Mouse (Mus musculus): ENCODE measurements around the gene Itgad.
"Not testable (repeated sequence)": the region's sequence is repeated elsewhere in the genome, so short reads cannot be mapped to it uniquely, and the experiment has no call there.

The Itgad gene

DNA sequence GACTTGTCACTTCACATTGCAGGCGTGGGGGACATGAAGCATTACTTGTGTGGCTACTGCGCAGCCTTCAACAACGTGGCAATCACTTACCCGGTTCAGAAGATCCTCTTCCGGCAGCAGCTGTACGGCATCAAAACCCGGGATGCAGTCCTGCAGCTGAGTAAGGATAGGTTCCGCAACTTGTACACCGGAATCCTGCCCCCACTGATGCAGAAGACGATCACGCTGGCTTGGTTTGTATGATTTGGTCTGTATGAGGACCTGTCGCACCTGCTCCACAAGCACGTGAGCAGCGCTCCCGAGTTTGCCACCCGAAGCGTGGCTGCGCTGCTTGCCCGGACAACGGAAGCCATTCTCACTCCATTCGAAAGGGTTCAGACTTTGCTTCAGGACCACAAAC, at the start of gene Itgad:
Gene Itgad, plus strand, starts transcription at position 301 of the 400 bp plus-strand sequence.
- in situ Hi-C loops (cut with MboI, MseI), result no loop called here

DNA sequence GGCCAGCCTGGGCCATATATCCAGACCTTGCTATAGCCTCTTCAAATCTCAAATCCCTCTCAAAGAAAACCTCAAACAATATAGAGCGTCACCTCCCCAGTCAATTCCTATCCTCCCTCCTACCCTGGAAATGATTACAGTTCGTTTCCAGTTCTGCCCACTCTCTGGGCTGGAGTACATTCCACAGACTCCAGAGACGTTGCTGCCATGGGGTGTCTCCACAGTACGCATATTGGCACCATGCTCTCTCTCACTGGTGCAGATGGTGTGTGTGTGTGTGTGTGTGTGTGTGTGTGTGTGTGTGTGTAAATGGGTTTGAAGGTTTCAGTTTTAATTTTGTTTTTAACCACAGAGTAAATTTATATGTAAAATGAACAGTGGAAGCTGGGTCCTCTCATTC, 48.9 kb upstream of the Itgad start:
- in situ Hi-C loops (cut with MboI, MseI), result no loop called here

DNA sequence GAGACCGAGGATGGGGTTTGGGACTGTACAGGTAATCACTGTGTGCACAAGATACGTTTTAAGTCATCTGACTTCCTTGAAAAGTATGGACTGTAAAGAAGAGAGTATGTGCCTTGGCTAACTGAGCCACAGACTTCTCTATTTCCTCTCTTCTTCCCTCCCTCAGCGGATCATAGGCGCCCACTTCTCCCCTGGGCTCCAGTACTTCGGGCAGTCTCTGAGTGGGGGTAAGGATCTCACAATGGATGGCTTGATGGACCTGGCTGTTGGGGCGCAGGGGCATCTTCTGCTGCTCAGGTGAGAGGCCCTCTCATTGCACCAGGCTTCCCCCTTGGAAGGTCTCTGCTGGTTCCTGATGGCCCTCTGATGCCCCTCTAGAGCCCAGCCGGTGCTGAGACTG, 46.7 kb upstream of the Itgad start:
- in situ Hi-C loops (cut with MboI, MseI), result no loop called here

DNA sequence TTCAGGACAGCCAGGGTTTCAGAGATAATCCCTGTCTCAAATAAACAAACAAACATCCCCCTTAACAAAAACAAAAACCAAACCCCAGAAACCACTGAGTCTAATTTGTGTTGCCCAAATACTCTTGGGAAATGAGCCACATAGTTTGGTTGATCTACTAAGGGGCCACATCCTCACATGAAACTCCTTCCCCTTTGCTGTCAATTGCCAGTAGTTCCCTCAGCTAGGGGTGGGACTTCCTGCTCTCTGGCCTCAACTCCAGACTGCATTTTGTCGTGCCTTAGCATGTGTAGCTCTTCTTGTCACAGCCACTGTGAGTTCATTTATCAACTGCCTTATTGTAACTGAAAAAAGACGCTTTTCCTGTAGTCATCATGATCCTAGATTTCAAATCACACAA, 43.9 kb upstream of the Itgad start:
- in situ Hi-C loops (cut with MboI, MseI), result no loop called here

DNA sequence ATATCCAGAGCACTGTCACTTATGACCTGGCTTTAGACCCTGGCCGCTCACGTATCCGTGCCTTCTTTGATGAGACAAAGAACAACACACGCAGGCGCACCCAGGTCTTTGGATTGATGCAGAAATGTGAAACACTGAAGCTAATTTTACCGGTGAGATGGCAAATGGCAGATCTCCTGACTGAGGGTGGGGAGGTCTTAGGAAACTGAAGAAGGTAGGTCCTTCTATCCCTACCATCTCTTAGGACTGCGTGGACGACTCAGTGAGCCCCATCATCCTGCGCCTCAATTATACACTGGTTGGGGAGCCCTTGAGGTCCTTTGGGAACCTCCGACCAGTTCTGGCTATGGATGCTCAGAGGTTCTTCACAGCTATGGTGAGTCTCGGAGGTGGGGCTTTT, 42.0 kb upstream of the Itgad start:
- in situ Hi-C loops (cut with MboI, MseI), result no loop called here

DNA sequence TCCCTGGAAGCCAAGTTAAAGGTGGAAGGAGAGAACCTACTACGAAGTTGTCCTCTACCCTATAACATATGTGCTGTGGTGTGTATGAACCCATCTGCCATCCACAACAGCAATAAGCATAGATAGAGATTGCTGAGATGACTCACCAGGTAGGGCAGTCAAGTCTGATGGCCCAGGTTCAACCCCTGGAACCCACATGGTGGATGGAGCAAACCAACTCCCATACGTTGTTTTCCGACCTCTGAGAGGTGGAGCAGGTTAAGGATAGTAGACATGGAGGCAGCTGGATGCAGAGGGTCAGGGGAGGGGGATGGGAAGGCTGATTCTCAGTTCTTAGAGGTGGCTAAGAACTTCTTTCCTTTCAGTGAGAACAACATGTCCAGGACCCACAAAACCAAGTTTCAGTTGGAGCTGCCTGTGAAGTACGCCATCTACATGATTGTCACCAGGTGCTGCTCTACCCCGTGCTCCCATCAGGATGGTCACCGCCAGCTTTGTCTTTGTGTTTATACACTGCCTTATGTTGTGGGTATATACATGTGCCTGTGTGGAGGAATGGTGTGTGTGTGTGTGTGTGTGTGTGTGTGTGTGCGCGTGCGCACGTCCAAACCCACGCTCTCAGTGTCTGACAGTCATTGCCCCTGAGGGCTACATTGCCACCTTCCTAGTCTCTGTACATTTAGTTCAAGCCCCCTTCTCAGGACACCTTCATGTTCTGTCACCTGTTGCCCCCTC, 39.6 kb upstream of the Itgad start:
- in situ Hi-C loops (cut with MboI, MseI), result no loop called here

DNA sequence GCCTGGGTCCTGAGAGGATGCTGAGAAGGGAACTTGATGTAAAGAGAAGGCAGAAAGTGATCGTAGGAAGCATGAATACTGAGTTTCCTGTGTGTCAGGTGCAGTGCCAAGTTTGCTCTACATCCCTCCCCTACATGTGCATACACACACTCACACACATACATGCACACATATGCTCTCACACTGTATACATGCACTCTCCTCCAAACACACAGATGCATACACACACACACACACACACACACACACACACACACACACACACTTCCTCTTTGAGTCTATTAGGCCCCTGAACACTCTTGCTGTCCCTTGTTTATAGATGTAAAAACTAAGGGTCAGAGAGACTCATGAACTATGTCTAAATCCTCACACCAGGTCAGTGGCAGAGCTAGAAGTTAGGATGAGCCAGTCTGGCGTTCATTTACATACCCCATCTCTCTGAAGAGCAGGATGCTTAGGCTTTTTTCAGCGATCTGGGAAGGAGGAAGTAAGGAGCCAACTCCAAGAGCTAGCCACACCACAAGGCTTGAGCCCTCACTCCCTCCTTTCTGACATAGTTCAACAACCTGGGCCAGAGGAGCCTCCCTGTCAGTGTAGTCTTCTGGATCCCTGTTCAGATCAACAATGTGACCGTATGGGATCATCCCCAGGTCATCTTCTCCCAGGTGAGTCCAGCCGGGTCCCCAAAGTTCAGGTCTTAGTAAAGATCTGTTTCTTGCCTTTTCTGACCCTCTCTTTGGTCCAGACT, 38.8 kb upstream of the Itgad start:
- in situ Hi-C loops (cut with MboI, MseI), result no loop called here

DNA sequence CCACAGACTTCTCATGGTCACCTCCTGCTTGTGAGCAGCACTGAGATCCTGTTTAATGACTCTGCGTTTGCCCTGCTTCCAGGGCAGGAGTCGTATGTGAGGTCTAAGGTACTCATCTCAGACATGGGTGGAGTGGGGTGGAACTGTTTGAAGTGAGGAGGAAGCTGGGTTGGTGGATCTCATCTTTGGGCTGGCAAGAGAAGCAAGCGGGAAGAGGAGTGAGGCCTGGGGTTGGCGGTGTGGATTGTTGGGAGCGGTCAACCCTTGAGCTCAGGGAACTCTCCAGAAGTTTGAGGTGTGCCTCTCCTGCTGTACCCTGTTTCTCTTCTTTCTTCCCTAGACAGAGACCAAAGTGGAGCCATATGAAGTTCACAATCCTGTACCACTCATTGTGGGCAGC, 37.8 kb upstream of the Itgad start:
- in situ Hi-C loops (cut with MboI, MseI), result no loop called here

DNA sequence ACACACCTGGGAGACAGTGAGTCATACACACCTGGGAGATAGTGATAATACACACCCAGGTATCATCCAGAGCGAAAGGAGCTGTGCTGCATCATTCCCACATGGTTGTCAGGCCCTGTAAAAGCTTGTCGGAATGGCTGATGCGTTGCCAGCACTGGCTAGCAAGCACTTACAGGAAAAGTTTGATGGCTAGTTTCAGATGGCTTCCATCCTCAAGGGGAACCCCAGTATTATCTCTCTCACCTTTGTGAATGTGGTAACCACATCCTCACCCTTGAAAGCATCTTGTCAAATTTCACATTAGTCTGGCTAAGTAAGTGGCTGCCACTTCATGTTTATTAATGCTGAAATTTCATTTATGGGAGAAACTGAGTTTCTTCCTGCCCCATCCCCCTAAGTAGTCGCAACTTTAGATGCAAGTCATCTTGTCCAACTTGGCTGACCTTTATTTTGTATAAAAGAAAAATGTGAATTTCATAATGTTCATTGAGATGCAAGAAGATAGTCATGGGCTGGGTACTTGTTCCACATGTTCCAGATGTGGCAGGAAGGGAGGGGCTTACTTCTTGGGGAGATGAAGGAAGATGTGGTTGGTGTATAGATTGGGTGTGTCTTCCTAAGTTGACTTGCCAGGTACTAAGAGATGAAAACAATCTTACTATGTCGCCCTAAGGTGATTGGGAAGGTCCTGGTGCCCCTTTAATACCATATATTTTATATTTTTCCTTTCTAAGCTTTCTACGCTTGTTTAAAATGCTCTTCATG, 34.3 kb upstream of the Itgad start:
- in situ Hi-C loops (cut with MboI, MseI), result no loop called here

DNA sequence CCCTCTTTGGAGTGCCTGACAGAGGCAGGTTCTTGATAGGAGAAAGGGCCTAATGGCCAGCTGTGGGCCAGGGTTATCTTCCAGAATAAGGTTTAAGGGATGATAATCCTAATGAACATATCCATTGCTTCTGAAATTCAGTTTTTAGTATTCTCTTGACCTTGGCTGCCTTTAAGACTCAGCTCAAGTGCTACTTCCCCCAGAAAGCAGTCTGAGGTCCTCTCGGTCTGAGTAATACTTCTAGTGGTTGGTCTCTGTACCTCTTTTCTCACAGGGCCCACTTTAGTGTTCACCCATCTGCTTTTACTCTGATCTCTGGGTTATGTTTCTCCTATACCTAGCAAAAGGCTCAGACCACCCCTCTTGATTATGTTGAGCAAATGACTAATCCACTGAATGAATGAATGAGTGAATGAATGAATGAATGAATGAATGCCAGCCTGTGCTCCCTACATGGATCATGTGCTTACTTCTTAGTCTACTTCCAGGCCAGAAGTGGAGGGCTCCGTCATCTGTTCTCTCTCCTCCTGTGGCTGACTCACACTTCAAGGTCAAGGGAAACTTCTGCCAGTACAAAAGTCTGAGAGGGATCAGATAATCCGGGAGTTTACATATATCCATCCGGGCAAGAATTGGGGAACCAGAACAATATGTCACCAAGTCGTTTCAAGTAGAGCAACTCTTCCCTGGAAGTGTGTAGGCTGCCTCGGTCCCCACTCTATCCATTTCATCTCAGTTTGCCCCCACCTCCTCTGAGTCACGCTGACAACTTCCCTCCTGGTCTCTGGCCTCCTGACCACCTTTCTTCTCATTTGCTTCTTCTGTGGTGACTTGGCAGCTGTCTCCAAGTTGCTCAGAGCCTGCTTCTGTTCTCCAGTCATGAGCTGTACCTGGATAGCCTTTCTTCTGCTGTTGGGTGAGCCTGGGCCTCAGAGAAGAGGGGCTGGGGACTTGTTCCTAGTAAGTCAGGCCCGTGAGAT, 25.1 kb upstream of the Itgad start, which contains the start of gene Itgax:
Gene Itgax, plus strand, starts transcription at position 807 of the 980 bp plus-strand sequence.
- in situ Hi-C loops (cut with MboI, MseI), result no loop called here

DNA sequence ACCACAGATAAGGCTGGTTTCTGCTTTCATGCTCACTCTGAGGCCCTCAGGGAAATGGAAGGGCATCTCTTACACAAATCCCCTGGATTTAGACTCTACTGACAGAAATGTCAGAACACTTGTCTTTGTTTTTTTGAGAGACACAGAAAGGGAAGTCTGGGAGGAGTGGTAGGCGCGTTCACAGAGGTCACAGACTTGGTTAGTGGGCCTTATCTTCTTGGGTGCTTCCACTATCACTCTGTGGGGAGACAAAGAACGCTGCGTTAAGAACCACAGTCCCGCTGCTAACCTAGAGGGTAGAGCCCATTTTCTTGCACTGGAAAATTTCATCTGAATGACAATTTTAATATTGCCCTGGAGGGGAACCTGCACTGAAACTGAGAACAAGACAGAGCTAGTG, 22.0 kb upstream of the Itgad start:
- in situ Hi-C loops (cut with MboI, MseI), result no loop called here

DNA sequence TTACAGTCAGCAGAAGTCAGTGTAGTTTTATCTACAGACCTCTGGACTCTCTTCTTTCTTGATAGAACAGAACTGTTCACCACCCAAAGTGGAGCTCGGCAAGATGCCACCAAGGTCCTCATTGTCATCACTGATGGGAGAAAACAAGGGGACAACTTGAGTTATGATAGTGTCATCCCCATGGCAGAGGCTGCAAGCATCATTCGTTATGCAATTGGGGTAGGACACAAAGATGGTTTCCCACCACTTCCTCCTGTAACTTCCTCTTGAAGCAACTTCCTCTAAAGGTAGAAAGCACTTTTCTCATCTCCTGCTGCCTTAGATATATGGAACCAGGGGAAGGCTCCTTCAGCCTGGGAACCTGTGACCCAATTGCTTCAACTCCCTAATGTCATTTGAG, 20.6 kb upstream of the Itgad start:
- in situ Hi-C loops (cut with MboI, MseI), result no loop called here

DNA sequence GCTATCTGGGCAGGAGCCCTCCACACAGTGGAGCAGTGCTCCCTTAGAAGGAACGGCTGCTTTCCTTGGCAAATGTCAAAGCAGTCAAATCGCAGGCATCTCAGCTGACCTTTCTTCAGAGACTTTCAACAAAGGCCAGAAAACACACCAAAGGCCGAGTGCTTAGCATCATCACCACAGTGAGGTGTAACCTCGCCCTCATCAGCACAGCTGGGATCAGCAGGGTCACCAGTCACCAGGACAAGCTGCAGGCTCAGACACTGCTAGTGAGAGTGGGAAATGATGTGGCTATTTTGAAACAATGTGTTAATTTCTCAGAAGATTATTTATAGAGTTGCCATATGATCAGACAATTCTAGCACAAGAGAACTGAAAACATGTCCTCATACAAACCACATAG, 17.2 kb upstream of the Itgad start:
- in situ Hi-C loops (cut with MboI, MseI), result no loop called here

DNA sequence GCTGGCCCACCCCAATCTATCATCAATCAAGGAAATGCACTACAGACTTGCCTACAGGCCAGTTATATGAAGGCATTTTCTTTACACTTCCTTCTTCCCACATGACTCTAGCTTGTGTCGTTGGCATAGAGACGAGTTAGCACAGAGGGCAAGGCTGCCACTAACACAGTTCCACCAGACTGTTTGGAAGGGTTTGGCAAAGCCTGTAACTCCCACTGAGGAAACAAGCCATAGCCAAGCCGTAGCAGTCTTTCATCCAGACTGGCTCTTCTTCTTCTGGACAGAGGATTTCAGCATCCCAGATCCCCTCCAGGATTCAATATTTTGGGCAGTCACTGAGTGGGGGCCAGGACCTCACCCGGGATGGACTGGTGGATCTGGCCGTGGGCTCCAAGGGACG, 14.6 kb upstream of the Itgad start:
- in situ Hi-C loops (cut with MboI, MseI), result no loop called here

DNA sequence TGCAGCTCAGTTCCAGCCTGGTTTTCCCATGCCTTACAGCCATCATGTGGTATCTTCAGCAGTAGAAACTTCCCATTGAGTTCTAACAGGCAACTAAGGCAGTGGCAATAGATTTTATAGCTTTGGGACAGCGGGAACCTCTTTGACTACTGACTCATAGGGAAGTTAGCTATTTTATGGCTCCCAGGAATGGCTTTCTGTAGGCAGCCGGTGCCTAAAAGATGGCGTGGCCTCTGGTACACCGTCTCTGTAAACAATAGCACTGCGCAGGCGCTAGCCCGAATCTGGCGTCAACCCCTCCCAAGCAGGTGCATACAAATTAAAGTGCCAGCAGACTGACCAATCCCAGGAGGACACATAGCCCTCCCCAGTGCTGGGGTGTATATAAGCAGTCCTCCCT, 3.2 kb upstream of the Itgad start:
- in situ Hi-C loops (cut with MboI, MseI), result no loop called here

DNA sequence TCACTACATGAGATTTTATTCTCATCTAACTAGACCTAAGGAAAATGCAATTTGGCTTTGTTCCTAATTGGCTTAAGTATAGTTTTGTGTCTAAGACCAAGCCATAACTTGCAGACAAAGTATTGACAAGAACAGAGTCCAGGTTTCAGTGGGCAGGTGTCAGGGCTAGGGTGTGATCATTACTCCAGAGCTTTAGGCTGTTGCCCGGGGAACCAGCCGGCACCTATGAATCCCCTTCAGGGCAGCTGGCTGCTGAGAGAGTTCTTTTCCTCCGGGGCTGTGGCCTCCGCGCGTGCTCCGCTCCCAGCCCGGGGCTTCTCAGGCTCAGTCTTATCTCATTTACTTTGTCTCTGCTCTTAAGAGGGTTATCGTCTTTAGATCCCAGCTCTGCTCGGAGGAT, 748 bp downstream of the Itgad start:
- in situ Hi-C loops (cut with MboI, MseI), result no loop called here

DNA sequence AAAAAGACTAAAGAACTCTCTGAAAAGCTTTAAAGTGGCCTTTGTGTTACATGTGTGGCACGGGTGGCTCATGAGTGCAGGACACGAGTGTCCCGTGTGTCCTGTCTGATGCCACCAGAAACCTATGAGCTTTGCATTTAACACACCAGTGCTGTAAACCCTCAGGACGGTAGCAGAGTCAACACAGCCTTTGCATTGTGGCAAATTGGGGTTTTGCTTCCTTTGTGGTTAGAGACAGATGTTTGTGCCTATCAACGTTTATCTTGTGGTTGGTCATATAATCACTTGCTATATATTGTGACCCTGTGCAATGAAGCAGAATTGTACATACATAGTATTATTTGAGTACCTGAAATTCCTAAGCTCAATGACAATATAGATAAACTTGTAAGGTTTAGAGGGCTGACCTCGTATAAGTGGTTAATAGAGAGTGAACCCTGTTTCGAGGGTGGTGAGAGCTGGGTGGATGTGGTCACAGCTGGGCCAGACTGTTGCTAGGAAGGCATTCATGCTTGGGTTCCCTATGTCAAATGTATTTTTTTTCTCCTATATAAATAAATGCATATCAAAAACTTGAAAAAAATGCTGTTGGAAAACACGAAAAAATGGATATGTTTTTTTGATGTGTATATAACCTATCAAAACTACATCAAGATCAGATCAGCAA, 4.6 kb downstream of the Itgad start:
- in situ Hi-C loops (cut with MboI, MseI), result not testable (repeated sequence)

DNA sequence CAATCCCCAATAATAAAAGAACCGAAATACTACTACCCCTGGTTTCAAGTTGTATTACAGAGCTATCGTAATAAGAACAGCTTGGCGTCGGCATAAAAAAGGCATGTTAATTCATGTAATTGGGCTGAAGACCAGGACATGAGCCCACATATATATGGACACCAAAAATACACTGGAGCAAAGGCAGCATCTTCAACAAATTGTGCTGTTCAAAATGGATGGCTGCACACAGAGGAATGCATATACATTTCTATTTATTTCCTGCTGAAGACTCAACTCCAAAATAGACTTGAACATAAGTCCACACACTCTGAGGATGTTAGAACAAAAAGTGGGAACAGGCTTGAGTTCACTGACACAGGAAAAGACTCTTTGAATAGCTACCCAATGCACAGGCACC, 9.8 kb downstream of the Itgad start:
- in situ Hi-C loops (cut with MboI, MseI), result no loop called here

DNA sequence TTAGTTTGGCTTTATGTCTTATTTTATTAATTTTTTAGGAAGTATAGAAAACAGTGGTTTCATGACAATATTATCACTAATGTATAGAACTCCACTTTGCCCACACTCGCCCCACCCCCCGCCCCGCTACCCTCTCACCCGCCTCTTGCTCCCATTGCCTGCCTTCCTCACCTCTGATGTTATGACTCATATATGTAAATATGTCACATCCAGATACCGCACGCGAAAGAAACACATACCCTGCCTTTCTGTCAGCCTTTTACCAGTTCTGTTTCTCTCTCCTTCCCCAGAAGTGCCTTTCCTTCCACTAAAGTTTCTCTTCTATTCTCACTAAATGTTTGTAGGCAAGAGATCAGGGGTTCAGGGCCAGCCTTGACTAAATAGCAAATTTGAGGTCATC, 12.2 kb downstream of the Itgad start:
- in situ Hi-C loops (cut with MboI, MseI), result no loop called here

DNA sequence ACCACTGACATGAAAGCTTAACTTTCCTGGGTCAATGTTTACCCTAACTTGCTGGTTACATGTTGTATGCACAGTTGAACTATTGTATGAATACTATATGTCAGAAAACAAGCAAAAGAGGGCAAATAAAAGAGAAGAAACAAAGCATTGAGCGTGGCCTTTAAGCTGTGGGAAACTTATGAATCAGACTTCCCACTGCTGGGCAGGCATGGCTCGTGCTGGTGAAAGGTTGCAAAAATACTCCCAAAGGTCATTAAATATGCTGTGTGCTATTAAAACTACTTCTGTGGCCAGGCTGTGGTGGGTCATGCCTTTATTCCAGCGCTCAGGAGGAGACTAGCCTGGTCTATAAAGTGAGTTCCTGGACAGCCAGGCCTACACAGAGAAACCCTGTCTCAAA, 15.8 kb downstream of the Itgad start:
- in situ Hi-C loops (cut with MboI, MseI), result no loop called here

DNA sequence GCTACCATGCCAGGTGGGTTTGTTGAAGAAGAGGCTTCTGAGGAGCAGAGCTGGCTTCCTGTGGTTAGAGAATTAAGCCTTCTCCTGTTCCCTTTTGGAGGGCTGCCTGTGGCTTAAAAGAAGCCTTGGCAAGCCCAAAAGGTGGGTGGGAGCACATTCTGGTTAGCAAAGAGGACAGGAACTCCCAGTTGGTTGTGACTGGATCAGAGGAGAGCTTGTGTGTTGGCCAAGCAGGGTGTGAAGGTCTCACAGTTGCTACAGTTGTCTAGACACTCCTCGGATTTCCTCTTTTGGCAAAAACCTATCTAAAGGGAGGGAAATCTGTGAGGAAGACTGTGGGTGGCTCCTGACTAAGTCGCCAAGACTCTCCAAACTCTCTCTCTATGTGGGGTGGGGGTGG, 24.2 kb downstream of the Itgad start:
- in situ Hi-C loops (cut with MboI, MseI), result no loop called here
